Comparison of ENCODE assay signal across 1 mouse cellular context in the genomic region with DNA sequence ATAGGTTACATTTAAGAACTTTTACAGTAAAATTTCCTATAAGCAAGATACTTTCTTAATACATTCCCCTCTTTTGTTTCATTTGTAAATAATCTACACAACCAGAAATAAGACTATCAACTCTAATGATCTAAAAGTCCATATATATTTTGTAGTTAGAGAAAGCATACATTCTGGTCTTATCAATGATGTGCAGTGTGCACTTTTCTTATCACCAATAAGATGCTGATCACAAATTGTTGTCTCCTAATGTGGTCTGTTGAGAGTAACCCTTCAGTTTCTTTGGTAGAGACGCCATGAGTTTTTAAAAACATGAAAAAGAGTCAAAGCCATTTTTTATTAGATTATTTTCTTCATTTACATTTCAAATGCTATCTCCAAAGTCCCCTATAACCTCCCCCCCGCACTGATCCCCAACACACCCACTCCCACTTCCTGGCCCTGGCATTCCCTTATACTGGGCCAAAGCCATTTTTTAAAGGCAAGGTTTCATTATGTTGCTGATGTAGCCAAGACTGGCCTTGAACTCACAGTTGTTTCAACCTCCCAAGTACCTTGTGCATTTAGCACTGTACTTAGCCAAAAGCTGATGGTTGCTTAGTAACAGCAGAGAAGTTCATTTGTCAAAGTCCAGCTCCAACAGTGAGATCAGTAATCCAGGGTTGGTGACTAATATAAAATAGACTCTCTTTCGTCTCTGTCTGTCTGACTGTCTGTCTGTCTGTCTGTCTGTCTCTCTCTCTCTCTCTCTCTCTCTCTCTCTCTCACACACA.
TF ChIP-seq lines count a peak whose summit lies in the region.

No protein-coding gene starts in this region.

TF ChIP-seq in MEL, 35 proteins besides CTCF, POLR2A, EP300 and RAD21:
- no peak for TF ChIP-seq POLR2AphosphoS5 (IDR thresholded peaks at IDR 0.05; ENCODE audit: borderline replicate concordance, low read depth, low read length)
- no peak for TF ChIP-seq USF1 (IDR thresholded peaks at IDR 0.05; ENCODE audit: low read depth, low read length)
- TF ChIP-seq USF2 (IDR thresholded peaks at IDR 0.05; ENCODE audit: borderline replicate concordance in 1 of 2, insufficient read depth in 1 of 2, low read depth in 1 of 2, low read length in 2 of 2) = no peak
- TF ChIP-seq NRF1 (IDR thresholded peaks at IDR 0.05; ENCODE audit: insufficient read depth, low read depth, low read length, poor library complexity, severe bottlenecking) = no peak
- TF ChIP-seq TAL1 (IDR thresholded peaks at IDR 0.05; ENCODE audit: low read length) = 0 out of 2 replicates have a peak, but pooled peaks have one; percentile 12
- no peak for TF ChIP-seq HCFC1 (IDR thresholded peaks at IDR 0.05; ENCODE audit: low read depth, low read length)
- 0 out of 2 replicates have a peak, but pooled peaks have one; percentile 47 for TF ChIP-seq RCOR1 (IDR thresholded peaks at IDR 0.05; ENCODE audit: low read depth, low read length)
- no peak for TF ChIP-seq ZNF384 (IDR thresholded peaks at IDR 0.05; ENCODE audit: low read depth, low read length)
- no peak for TF ChIP-seq ZC3H11A (IDR thresholded peaks at IDR 0.05; ENCODE audit: low read depth, low read length)
- no peak for TF ChIP-seq JUND (IDR thresholded peaks at IDR 0.05; ENCODE audit: low read depth, low read length)
- no peak for TF ChIP-seq MYB (IDR thresholded peaks at IDR 0.05; ENCODE audit: low read depth, low read length)
- TF ChIP-seq TBP (IDR thresholded peaks at IDR 0.05; ENCODE audit: low read depth, low read length) = no peak
- no peak for TF ChIP-seq UBTF (IDR thresholded peaks at IDR 0.05; ENCODE audit: borderline replicate concordance, insufficient read depth, low read depth, low read length)
- peak; percentile 62; the same call in 1 of the 2 replicates for TF ChIP-seq TCF12 (IDR thresholded peaks at IDR 0.05; ENCODE audit: low read depth, low read length)
- peak; percentile 34; the same call in 1 of the 2 replicates for TF ChIP-seq ETS1 (IDR thresholded peaks at IDR 0.05; ENCODE audit: low read depth, low read length)
- no peak for TF ChIP-seq GABPA (IDR thresholded peaks at IDR 0.05; ENCODE audit: low read depth, low read length)
- no peak; the same call in 1 of the 2 replicates for TF ChIP-seq SIN3A (IDR thresholded peaks at IDR 0.05; ENCODE audit: low read length)
- peak; percentile 79 for TF ChIP-seq GATA1 (IDR thresholded peaks at IDR 0.05; ENCODE audit: low read depth, low read length)
